Mouse (Mus musculus): ENCODE results near the gene Ints13.

Ints13 gene

DNA sequence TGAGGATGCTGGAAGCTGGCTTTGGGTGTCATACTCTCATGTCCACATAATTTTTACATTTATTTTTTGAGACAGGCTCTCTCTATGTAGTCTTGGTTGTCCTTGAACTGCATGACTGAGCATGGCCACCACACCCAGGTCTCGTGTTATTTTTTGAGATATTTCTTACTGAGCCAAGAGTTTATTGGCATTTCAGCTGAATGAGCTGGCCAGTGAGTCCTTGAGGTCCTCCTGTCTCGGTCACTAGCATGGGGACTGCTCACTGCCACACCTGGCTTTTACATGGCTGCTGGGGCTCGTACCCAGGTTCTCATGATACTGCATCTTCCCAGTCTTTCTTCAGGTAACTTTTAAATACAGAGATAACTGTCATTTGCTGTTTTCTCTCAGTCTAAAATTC is 37.2 kb downstream of the Ints13 start:
- no peak for DNase-seq (ENCODE audit: low read depth, low spot score)

DNA sequence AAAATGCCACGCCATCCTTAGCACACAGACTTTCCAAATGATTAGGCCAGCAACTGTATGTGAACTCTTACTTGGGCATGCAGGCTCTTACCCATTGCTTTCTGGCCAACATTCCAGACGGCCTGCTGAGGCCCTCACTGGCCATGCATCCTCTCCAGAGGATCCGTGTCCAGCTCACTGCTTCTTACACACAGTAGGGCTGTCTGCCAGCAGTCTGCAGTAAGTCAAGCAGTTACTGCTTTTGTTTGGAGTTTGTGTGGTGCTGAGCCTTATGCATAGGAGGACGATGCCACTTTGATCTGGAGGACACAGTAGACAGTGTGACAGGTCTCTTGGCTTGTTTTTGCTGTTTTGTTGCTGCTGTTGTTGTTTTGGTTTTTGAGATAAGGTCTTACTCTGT is 39.0 kb downstream of the Ints13 start:
- no peak for DNase-seq (ENCODE audit: low read depth, low spot score)

DNA sequence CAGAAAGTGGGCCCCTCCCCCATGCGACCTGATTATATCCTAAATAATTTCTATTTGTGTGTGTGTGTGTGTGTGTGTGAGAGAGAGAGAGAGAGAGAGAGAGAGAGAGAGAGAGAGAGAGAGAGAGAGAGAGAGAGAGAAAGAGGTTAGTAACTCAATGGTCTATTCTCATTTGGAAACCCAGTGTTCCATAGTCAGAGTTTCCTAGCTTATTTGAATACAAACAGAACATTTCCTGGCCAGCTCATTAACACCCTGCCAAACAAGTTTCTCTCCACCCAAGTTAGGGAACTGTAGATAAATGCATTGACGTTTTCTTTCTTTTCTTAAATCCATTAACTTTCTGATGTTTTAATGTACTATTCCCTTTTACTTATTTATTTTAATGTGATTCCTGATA is 39.6 kb downstream of the Ints13 start:
- DNase-seq (ENCODE audit: low read depth, low spot score), result no peak

DNA sequence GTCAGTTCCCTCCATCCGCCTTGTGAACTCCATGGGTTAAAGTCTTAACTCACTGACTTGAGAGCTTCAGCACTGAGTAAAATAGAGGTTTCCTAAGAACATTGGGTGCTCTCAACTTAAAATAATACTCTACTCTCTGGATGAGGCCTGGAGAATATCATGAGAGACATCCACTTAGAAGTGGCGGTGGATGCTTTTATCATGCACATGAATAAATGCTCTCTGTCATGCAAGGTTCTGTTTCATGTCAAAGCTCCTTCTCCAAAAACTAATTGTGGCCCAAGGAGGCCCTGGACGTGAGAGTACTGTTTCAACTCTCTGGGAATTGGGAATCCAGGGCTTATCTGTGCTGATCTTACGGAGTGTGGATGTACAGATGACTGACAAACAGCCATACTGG is 40.5 kb downstream of the Ints13 start:
- DNase-seq (ENCODE audit: low read depth, low spot score), result no peak

DNA sequence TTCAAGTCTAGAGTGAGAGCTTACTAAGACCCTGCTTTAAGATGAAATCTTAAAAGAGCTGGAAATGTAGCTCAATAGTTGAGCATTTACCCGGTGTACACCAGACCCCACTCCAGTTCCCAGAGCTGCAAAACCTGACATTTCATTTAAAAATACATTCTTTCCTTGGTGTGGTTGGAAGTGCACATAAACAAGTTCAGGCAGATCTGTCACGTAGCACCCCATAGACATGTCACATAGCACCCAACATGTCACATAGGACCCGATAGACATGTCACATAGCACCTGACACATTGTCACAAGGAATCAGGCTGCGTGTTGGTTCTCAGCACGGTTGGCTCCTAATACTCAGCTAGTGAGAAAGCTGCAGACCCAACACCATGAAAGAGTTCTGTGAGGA is 42.1 kb downstream of the Ints13 start:
- DNase-seq (ENCODE audit: low read depth, low spot score), result no peak

DNA sequence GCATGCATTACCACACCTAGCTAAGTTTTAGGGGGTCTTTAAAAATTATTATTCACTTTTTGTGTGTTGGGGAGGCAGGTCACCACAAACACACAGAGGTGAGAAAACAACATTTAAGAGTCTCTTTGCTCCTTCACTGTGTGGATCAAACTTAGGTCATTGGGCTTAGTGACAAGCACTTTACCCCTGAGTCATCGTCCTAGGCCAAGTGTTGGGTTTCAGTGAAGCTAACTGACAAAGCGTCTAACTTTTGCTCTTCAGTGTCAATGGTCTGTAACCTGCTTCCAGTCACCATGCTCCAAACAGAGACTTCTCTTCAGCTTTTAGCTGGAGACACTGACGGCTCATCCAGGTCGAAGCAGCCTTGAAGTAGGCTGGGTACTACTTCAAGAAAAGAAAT is 44.5 kb downstream of the Ints13 start:
- no peak for DNase-seq (ENCODE audit: low read depth, low spot score)

DNA sequence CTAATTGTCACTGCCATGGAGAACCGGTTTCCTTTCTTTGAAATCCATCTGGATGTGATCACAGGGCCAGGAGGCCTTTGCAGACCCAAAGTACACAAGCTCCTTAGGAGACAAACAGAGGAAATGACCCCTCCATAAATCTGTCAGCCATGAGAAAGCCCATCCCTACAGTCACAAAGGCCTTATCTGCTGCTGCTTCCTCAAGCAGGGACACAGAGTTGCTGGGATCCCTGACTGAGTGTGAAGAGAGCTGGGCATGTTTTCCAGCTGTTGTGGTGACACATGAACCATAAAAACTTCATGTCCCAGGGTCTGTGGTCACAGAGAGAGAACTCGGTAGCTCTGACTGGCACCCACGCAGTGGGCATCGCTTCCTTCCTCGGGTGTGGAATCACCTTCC is 46.9 kb downstream of the Ints13 start:
- DNase-seq (ENCODE audit: low read depth, low spot score), result no peak

DNA sequence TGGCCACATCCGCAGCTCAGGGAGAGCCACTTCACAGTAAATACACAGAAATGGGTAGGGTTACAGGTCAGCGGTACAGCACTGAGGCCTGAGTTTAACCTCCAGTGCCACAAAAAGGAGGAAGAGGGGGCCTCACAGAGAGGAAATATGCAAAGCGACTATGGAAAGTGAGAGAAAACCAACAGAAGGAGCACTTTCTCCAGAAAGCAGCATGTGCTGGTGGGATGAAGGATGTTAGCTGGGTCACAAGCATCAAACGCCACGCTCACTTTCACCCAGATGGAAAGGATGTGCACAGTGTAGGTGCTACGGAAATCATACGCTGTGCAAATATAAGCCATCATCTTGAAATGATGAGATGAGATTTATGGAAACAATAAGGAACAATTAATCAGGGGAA is 47.3 kb downstream of the Ints13 start:
- no peak for DNase-seq (ENCODE audit: low read depth, low spot score)

DNA sequence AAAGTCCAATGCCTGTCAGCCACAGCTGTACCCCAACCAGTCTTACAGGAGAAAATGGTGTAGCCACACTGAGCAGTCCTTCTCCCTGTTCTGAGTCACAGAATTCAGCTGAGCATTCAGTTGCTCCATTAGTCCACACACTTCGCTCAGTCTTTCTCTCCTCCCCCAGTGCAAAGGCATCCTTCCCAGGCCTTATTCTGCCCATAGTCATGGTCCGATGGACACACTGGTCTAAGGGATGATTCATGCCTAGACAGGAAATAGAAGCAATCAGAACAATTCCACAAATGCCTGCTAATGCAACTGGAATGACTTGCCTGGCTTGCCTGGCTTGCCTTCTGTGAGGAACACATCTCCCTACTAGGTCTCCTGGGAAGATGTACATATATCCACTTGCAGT is 50.1 kb downstream of the Ints13 start:
- no peak for DNase-seq (ENCODE audit: low read depth, low spot score)

DNA sequence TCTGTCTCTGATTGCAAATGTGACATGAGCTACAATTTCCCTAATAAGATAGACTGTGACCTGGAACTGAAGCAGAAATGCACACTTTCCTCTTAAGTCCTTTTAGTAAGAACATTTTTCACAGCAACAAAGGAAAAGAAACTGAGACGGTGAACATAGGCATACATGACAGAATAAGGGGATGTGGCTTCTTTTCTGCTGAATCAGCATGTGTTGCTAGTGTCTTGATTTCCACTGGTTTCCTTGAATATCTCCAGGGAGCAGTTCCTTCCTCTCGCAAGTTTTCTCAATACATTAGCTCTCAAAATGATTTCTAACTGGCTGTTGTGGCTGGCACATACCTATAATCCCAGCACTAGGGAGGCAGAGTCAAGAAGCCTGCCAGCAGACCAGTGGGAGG is 52.1 kb downstream of the Ints13 start:
- DNase-seq (ENCODE audit: low read depth, low spot score), result no peak

DNA sequence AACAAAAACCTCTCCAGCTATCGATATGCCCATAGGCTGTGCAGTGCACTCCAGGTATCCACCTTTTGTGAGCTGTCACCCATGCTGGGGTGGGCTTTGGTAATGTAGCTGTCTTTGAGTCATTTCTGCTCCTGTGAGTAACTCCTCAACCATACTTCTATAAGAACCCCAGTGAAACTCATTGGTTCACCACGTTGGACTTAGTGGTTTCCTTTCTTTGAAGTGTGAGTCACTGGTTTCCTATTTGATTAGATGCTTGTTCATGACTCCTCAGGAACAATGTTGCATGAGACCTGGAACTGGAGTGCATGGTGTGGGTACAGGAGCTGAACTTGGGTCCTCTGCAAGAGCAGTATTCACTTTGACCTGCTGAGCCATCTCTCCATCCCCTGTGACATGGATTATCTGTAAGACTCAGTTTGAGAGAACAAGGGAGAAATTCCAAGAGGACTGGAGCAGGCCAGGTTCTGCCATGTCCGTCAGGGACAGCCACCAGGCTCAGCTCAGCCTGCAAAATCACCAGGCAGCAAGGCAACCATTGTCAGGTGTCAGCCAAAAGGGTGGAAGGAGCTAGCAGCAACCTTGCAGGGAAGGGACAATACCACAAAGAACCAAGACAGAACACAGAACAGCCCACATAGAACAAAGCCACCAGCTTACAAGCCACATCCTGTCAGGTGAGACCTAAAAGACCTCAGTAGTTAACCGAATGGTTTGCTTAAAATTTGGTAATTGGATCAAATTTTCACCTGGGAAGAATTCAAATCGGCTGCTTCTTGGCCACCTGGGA is 56.0 kb downstream of the Ints13 start:
- DNase-seq (ENCODE audit: low read depth, low spot score), result no peak

DNA sequence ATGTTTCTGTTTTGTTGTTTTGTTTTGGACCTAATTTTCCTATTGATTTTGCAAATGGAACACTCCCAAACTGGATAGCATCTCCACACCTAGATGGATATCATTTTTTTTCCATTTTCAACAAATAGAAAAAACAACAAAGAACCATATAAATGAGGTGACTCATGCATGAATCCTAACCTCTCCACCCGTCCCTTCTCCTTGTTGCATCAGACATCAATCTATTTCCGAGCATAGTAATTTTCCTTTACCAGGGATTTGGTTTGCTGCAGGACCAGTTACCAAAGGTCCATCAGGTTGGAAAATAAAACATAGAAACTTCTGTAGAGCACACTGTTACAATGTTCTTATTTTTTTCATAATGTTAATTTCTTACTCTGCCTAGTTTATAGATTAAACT is 58.6 kb downstream of the Ints13 start:
- DNase-seq (ENCODE audit: low read depth, low spot score), result no peak

DNA sequence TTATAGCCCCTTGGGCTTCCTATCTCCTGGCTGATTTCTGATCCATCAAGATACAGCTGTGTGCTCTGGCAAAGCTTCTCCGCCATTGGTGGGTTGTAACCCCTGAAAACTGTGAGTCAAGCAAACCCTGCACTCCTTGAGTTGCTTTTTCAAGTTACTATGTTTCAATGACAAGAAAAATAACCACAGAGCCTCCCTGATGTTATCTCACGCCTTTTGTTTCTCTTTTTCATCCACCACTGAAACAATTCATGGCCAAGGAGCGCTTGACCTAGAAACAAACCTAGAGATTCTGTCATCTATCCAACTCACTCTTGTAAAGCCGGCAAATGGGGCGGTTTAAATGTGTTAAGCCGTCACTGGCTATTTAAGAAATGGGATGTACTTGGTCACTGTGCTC is 61.7 kb downstream of the Ints13 start:
- DNase-seq (ENCODE audit: low read depth, low spot score), result no peak

DNA sequence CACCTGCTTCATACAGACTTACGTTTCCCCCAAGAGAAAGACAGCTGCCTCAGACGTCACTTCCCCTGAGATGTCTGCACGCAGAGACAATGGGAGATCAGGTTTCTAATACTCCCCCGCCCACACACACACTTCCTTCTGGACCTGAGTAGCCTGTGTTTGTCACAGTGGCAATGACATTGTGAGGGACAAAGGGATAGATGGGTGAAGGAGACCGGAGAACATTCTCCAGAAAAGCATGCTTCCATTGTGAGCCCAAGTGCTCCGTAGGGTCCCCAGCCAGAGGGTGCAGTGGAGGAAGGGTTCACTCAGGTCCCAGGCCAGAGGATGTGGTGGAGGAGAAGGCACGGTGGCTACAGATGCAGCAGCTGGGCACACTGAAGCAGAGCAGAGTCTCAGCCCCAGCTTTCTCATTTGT is 63.1 kb downstream of the Ints13 start:
- DNase-seq (ENCODE audit: low read depth, low spot score), result no peak

DNA sequence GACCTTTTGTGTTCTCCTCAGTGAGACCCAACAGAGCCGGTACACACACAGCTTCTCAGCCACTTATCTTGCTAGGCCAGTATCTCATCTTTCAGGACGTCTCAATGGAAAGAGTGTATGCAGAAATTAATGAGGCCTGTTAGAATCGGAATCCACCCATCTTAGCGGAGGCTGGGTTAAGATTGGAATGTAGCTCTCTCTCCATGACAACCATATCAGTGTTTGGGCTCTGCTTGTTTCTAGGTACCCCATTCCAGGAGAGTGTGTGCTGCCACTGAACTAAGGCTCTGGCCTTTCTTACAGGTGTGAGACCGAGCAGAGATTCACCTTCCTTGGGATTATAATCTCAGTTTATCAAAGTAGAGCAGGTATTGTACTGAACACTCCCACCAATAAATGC is 63.7 kb downstream of the Ints13 start:
- DNase-seq (ENCODE audit: low read depth, low spot score), result no peak

DNA sequence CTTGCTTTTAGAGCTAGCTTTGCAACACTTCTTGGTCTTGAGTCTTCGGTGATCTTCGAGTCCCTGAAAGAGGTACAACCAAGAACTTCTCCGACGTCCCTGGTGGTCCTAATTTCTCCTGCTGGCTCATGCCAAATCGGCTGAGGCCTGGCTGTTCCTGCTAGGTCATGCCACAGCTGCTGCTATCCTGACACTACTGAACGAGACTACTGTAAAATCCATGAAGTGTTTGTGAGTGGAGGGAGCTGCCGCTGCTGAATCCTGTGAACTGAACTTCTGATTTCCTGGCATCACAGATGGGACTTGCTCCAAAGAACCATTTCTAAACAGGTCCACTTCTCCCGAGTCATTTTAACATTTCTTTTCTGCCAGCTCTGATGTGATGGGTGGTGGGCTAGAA is 64.3 kb downstream of the Ints13 start:
- no peak for DNase-seq (ENCODE audit: low read depth, low spot score)

DNA sequence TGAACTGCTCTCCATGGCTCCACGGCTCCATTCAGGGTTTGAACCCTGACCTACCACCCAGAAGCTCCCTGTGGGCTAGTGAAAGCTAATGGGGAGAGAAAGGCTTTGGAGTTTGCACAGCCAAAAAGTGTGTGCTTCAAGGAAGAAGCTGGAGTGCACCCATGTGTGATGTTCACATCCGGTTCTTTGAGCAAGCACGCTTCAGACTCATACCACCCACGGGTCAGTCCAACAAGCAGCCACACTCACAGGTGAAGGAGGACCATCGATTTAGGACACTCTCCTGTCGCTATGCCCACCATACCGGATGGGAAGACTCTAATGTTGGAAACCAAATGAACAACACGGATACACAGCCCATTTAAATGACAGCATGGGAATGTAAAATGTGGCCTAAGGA is 66.1 kb downstream of the Ints13 start:
- DNase-seq (ENCODE audit: low read depth, low spot score), result no peak

DNA sequence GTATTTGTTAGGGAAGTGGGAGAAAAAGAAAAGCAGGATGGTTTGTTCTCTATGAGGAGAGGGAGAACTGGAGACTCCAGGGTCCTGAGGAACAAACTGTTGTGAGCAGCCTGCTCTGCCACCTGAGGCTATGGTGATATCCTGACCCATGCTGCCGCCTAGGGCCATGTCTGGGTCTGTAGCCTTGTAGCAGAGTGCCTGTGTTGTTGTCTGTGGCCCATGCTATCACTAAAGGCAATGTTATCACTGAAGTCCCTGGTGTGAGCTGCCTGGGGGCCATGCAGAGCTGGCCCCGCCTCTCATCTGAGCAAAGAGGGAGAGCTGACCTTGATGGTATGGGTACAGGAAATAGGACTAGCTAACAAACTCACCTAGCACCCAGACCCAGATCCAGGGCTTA is 67.7 kb downstream of the Ints13 start:
- no peak for DNase-seq (ENCODE audit: low read depth, low spot score)

DNA sequence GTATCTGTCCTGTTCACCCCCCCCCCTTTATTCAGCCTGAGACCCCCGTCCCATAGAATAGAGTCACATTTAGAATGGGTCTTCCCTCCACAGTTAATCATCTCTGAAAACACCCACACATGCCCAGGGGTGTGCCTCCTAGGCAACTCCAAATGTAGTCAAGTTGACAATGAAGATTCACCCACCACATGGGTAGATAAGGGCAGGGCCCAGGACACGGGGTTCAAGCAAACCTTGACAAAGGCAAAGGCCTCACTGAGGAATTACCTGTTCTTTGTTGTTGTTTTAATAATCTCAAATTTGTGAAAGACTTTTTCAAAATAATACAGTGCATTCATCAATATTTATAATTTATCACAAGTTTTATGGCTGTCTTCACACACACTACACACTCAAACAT is 73.2 kb downstream of the Ints13 start:
- no peak for DNase-seq (ENCODE audit: low read depth, low spot score)

DNA sequence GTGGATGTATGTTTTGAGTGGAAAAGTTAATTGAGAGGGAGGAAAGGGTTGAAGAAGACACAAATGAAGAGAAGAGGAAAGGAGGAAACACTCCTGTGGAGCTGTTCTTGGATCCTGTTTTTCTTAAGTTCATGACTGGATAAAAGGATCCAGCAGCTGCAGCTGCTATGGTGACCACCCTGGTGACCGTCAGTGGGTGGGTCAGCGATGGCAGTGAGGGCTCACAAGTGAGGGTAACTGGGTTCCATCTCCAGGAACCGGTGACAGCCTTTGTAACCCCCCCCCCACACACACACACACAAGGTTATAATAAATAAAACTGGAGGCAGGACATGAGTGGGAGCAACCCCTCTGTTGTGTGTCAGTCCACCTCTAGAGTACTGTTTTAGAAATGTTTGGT is 74.8 kb downstream of the Ints13 start:
- no peak for DNase-seq (ENCODE audit: low read depth, low spot score)

DNA sequence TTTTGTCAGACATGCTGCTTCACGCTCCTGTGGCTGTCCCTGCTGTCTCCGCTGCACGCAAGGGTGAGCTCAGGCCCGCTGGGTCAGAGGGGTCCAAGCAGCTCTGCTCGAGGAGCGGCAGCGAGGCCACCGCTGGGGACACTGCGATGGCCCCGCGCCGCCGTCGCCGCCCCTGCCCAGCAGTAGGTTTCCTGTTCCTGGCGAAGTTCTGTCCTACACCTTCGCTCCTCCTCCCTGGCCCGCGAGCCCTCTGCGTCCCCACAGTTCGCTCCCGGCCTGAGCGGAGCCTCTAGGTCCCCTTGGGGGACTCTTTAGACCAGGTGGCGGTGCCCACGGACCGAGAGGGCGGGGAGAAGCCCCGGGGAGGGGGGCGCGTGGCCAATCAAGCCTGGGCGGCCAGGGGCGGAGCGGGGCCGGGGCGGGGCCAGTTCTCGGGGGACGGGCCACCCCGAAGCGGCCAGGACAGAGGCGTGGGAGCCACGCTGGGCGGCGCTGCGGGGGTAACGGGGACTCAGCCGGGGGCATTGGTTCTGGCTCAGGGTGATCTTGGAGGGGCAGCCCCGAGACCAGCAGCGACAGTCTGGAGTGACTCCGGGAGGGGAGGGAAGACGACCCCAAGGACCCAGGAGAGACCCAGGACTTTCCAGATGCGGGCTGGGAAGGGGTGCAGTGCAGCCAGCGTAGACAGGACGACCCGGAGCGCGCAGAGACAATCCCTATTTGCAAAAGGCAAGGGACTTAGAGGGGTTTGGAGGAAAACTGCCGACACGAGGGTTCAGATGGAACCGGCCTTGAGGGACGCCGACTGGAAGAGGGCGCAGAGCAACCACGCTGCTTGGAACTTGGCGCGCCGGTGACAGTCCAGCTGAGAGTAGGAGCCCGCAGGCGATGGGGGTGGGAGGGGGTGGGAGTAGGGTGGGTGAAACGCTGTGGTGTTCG is 75.5 kb downstream of the Ints13 start, which contains the start of gene Itpr2:
Gene Itpr2, minus strand, starts transcription at position 358 of the 939 bp plus-strand sequence.
- peak; percentile 46 for DNase-seq (ENCODE audit: low read depth, low spot score)

DNA sequence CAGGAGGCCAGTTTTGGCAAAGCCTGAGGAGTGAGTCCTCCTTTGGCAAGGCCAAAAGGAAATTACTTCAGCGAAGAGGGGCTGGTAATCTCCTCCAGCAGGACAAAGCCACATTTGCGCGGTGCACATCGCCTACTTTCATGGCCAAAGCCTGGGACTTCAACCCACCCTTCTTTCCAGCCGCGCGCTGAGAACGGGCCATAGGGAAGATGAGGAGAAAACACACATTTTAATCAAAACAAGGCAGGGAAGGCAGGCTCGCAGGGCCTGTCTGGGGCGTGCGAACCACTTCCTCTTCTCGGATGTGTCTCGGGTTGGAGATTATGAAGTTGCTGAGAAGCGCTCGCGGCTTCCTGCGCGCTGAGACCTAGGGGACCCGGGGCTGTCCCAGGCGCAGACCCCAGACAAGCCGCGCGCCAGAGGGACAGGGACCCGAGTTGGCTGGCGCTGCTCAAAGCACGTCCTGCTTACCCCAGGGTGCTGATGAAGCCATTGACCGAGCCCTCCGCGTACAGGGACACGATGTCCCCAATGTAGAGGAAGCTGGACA is 76.2 kb downstream of the Ints13 start:
- no peak for DNase-seq (ENCODE audit: low read depth, low spot score)

DNA sequence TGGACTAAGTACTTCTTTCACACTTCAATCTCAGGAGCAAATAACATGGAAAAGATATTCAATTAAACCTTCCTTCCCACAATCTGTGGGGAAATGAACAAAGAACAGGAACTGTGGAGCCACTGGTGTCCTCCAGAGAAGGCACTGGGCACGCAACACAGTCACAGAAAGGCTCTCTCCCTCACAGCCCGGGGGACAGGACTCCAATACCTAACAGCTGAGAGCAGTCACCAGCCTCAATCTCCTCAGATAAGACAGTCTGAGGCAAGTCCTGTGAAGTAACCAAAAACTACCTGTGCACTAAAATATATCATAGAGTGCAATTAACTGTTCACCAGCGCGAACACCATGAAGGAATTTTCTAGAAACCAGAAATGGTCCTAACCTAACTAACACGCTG is 76.9 kb downstream of the Ints13 start:
- DNase-seq (ENCODE audit: low read depth, low spot score), result no peak
